Mouse (Mus musculus): ENCODE data around the gene Cacna1g. TPM values are rescaled to one million over a fixed set of nuclear protein-coding genes. Genes with fewer than 3 reads are reported as not detected.

Gene Cacna1g
- total and polyA plus RNA-seq, 3 experiments: 1.7 to 3.7 (median 2.4) TPM

- no peak for TF ChIP-seq RCOR1 (conservative IDR thresholded peaks at IDR 0.05; ENCODE audit: low read depth, low read length)
- no peak for TF ChIP-seq GABPA (IDR thresholded peaks at IDR 0.05; ENCODE audit: insufficient replicate concordance, low read depth, low read length)
- TF ChIP-seq NELFE (IDR thresholded peaks at IDR 0.05; ENCODE audit: low read depth, low read length): no peak
- 0 out of 2 replicates have a peak, but pooled peaks have one; percentile 6 for TF ChIP-seq ETS1 (conservative IDR thresholded peaks at IDR 0.05; ENCODE audit: low read depth, low read length)
- TF ChIP-seq POLR2A (IDR thresholded peaks at IDR 0.05; ENCODE audit: low read depth, low read length): no peak
- no peak for TF ChIP-seq ZMIZ1 (IDR thresholded peaks at IDR 0.05; ENCODE audit: low read depth, low read length)
- TF ChIP-seq HCFC1 (IDR thresholded peaks at IDR 0.05; ENCODE audit: low read depth, low read length): no peak
Measured at GRCm38 (mm10) chr11:94469136-94470064, 4.6 kb downstream of the Cacna1g start (continued).

GRCm38 (mm10) chr11:94468582-94469064 is 5.4 kb downstream of the Cacna1g start:
- Histone ChIP-seq H3K27ac (ENCODE audit: insufficient read depth, low read depth) (no peak overlapping the region), H3K4me2 (ENCODE audit: insufficient read depth, low read depth, poor library complexity, severe bottlenecking) (no peak overlapping the region), H3K36me3 (replicated peaks in 1 of 2; ENCODE audit: control insufficient read depth in 1 of 2, insufficient read depth in 1 of 2, low read length in 1 of 2) (no peaks in the 10 kb centered on the region), H3K4me3 (replicated peaks in 1 of 3; ENCODE audit: low read depth in 2 of 3, low read length in 2 of 3, poor library complexity in 1 of 3) (no peak overlapping the region), H3K9ac (ENCODE audit: insufficient read depth, low read depth) (no peak overlapping the region), H3K4me1 (ENCODE audit: control insufficient read depth in 1 of 2, insufficient read depth in 2 of 2) (peaks cover 12 to 58% of the 10 kb centered on the region in 2 experiments), H3K27me3 (replicated peaks) (peaks cover 31% of the 10 kb centered on the region), H3K79me2 (replicated peaks; ENCODE audit: control insufficient read depth, extremely low read depth, insufficient read depth, poor library complexity, severe bottlenecking) (no peaks in the 10 kb centered on the region), H3K9me3 (replicated peaks; ENCODE audit: low read length) (no peaks in the 10 kb centered on the region)
- no peak for DNase-seq (ENCODE audit: extremely low read depth)
- no peak for TF ChIP-seq UBTF (IDR thresholded peaks at IDR 0.05; ENCODE audit: low read depth, low read length)
- no peak for TF ChIP-seq RCOR1 (conservative IDR thresholded peaks at IDR 0.05; ENCODE audit: low read depth, low read length)
- no peak for TF ChIP-seq SMC3 (IDR thresholded peaks at IDR 0.05; ENCODE audit: low read depth, low read length)
- TF ChIP-seq IRF4 (IDR thresholded peaks at IDR 0.05; ENCODE audit: low read depth, low read length): no peak
- no peak for TF ChIP-seq JUN (IDR thresholded peaks at IDR 0.05; ENCODE audit: insufficient read depth, low read depth, low read length)
- TF ChIP-seq MAX (IDR thresholded peaks at IDR 0.05; ENCODE audit: low read length): no peak
- TF ChIP-seq CHD2 (IDR thresholded peaks at IDR 0.05; ENCODE audit: low read length): no peak
- no peak for TF ChIP-seq ZC3H11A (IDR thresholded peaks at IDR 0.05; ENCODE audit: low read depth, low read length)
- TF ChIP-seq KAT2A (IDR thresholded peaks at IDR 0.05; ENCODE audit: insufficient replicate concordance, low read length): no peak
- TF ChIP-seq TCF12 (IDR thresholded peaks at IDR 0.05; ENCODE audit: low read depth, low read length): no peak
- dilution Hi-C loops (cut with MboI; ENCODE audit: extremely low pct_ligation_motif_present, extremely low pct_unique_long_range_greater_than_20kb, low sequenced_read_pairs) (no loop called here), in situ Hi-C loops (cut with MboI; ENCODE audit: low pct_ligation_motif_present, low pct_unique_long_range_greater_than_20kb, low sequenced_read_pairs) (no loop called here)
